Mouse (Mus musculus) adrenal gland, adult (tissue): Measurements from ENCODE around the gene Trub1.

ENCODE experiments used
- DNase-seq, 2 experiments: peaks; one replicate each; pipeline ENCODE4 v3.0.0; 2022 to 2023; ENCODE audit warnings: low spot score in 1 of 2; ENCODE audit not compliant: inconsistent age in 2 of 2

Trub1 gene

DNA sequence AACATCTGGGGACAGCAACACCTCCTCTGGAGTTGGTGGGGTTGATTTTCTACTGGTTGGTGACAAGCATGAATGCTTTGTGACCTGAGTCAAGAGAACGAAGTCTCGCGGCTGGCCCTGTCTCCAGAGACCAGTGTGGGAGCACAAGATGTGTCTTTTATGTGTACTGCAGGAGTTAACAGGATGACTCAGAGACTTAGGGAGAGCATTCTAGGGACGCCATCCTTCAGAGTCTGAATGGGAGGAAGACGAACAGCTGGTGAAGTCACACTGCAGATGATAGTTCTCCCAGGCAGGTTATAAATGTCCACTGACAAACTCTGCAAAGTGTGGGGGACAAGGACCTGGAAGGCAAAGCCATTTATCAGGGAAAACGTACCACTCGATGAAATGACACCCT, 11.2 kb upstream of the Trub1 start:
- DNase-seq = peak in 1 of 2 experiments; percentile 42

GRCm38 (mm10) chr19:57442936-57443657, 9.6 kb upstream of the Trub1 start:
- no peak for DNase-seq

- no peak for DNase-seq
These were observed 7.7 kb upstream of the Trub1 start for GRCm38 (mm10) chr19:57445049-57445448.

DNA sequence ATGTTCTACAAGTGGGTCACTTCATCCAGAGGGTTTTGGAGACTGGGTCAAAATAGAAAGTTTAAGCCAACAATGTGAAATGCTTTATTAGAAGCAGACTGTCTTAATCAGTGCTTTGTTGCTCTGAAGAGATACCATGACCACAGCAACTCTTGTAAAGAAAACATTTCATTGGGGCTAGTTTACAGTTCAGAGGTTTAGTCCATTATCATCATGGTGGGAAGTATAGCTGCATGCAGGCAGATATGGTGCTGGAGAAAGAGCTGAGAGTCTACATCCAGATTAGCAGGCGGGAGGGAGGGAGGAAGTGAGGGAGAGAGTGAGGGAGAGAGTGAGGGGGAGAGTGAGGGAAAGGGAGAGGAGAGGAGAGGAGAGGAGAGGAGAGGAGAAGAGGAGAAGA, 1.9 kb upstream of the Trub1 start:
- DNase-seq = no peak

- DNase-seq = no peak
These were observed 950 bp upstream of the Trub1 start for GRCm38 (mm10) chr19:57451762-57452161.

DNA sequence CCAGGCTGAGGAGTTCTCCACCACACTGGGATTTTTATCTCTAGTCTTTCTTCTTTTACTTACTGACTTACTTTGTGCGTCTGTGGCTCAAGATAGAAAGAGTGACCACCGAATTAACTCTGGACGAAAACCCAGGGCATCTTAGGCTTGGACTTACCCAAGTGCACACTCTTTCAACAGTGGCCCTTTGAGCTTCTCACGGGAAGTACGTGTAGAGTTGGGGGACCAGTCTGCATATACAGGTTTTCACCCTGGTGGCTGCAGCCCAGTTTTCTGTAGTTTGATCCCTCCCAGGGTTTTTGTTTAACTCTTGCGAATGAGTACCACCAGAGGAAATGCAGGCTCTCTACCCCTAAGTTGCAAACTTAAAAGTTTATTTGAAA, 497 bp downstream of the Trub1 start:
- DNase-seq = peak in 1 of 2 experiments; percentile 18

DNA sequence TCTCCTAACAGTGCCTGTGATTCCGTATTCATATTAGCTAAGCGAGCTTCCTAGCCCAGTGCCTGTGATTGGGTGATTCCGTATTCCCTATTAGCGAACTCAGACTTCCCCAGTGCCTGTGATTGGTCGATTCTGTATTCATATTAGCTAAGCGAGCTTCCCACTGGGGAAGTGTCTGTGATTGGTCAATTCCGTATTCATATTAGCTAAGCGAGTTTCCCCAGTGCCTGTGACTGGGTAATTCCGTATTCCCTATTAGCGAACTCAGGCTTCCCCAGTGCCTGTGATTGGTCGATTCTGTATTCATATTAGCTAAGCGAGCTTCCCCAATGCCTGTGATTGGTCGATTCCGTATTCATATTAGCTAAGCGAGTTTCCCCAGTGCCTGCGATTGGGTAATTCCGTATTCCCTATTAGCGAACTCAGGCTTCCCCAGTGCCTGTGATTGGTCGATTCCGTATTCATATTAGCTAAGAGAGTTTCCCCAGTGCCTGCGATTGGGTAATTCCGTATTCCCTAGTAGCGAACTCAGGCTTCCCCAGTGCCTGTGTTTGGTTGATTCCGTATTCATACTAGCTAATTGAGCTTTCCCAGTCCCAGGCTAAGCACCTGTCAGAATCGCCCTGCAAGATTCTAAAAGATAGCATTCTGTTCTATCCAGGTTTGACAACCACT, 2.7 kb downstream of the Trub1 start:
- DNase-seq = no peak

DNA sequence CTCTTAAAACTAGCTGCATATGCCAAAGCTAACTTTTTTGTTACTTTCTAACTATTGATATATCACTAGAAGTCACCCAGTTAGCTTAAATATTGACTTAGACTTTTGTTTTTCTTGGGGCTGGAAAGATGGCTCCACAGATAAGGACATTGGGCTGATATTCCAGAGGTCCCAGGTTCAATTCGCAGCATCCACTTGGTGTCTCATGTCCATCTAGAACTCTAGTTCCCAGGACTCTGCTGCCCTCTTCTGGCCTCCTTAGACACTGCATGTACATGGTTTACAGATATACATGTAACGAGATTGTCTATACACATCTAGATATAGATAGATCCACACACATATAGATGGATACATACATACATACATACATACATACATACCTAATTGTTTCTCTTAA, 4.4 kb downstream of the Trub1 start:
- peak; percentile 20 to 80 for DNase-seq

GRCm38 (mm10) chr19:57463741-57464140, 11.0 kb downstream of the Trub1 start:
- DNase-seq = no peak

GRCm38 (mm10) chr19:57465742-57466141, 13.0 kb downstream of the Trub1 start:
- DNase-seq = no peak

DNA sequence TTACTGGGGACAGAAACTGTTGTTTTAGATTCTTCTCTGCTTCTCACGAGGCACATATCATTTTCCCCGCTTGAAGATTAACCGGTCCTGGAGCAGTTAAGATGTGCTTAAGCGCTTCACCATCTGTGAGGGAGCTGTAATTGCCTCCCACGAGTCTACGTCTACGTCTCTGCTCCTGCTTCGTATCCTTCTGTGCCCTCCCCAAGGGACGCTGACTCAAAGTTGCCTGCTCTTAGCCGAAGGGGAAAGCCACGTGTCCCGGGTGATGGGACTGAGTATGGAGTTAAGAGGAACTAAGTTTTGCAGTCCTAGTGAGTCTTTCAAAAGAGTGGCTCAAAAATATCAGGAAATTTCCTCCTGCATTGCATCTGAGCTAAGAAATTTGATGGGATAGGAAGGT, 18.3 kb downstream of the Trub1 start:
- no peak for DNase-seq

DNA sequence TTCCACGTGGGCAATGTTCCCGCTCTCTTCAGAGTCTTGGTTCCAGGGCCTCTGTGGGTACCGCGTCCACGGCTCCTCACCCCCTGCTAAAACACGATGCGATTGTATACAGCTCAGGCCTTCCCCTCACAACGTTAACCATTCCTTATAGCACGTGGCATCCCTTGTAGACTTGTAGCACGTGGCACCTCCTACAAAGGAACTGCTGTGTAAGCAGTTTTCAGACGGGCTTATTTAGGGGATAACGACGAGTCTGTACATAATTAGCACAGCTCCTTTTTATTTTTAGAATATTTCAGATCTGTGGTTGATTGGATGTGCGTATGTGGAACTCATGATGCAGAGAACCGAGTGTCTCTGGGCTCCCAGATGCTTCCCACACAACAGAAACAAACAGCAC, 19.5 kb downstream of the Trub1 start:
- no peak for DNase-seq

DNA sequence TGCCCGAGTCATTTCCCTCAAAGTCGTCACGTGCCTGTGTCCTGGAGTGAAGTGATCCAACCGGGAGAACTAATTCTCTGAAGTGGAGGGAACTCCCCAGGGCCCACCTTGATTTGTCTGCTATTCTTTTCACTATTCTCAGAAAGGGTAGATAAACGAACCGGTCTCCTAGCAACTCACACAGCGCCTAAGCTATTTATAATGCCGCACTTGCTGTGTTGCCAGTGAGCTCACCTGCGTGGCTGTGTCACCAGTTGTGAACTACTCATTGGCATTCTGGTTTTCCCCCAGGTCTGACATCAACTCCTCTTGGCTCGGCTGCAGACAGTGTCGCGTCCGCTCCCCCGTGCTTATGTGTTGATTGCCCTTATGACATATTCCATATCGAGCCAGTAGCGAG, 20.6 kb downstream of the Trub1 start:
- DNase-seq = no peak

DNA sequence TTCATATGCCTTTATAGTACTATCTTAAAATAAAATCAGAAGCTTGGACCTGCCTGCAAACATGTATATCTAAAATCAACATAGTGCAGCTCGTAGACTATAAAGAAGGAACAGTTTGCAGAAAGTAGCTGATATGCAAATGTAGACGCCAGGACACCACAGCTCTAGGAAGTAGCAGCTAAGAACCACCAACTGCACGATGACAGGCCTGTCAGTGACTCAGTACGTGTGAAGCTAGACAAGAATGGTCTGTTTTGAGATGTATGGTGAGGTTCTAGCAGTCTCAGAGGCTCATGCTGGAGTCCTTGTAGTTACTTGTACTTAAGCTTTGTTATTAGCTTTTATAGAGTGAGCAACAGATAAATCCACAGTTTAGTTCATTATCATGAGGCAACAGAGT, 22.6 kb downstream of the Trub1 start:
- no peak for DNase-seq

- DNase-seq = no peak
These were observed 24.6 kb downstream of the Trub1 start for GRCm38 (mm10) chr19:57477310-57477709.

- no peak for DNase-seq
These were observed 25.3 kb downstream of the Trub1 start for GRCm38 (mm10) chr19:57478056-57478455.

- no peak for DNase-seq
These were observed 27.4 kb downstream of the Trub1 start for GRCm38 (mm10) chr19:57479886-57480655.

DNA sequence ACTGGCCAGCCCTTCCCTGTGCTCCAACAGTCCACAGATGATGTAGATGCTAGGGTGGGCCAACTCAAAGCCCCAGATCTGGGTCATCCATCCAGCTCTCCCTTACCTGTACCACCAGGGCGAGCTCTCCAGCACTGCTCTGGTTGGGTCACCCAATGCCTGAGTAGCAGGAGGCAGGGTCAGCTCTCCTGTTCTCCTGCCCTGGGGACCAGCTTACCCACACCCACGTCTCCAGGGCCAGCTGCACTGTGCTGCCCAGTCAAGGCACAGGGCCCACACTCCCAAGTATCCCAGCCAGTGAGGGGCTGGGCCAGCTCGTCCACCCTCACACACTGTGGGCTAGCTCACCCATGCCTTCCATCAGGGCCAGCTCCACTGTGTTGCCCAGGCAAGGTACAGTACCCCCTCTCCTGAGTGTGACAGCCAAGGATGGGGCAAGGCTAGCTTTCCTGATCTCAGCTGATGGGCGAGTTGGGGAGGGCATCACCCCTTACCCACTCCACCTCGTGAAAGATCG, 29.1 kb downstream of the Trub1 start:
- DNase-seq = no peak

DNA sequence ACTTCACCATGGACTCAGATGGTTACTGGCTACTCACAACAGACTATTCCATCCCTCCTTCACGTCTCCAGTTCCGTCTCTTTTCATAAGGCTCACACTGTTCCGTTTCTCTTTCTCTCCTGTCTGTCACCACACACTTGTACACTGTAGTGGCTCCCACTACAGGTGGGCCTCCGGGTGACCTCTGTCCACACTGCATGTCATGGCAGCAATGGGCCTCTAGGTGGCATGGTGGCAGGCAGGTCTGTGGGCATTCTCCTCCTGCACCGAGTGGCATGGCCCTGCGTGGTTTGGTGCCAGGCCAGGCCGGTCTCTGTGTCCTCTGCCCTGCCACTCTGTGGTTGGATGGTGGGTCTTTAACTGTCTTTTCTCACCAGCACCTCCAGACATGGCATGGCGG, 30.1 kb downstream of the Trub1 start:
- DNase-seq = peak; percentile 65 to 89

- DNase-seq = no peak
These were observed 34.4 kb downstream of the Trub1 start for GRCm38 (mm10) chr19:57487051-57487658.

- no peak for DNase-seq
These were observed 36.8 kb downstream of the Trub1 start for GRCm38 (mm10) chr19:57489527-57489926.
